Mouse (Mus musculus) G1E (cell line): ENCODE results near the gene E2f7.

Source experiments
- CTCF ChIP-seq: IDR thresholded peaks from 2 replicates; pipeline ENCODE4 v1.5.1; 2012; ENCODE audit warnings: low read depth, low read length, inconsistent platforms, mixed read lengths
- TAL1 ChIP-seq: conservative IDR thresholded peaks from 2 replicates; pipeline ENCODE4 v1.6.1; 2012; ENCODE audit warnings: low read depth, low read length, inconsistent platforms, mixed read lengths

GRCm38 (mm10) chr10:110769538-110769937, 24.3 kb downstream of the E2f7 start:
- no peak for TF ChIP-seq TAL1
- TF ChIP-seq CTCF, result no peak
